Mouse (Mus musculus): ENCODE measurements at regions not wholly inside any gene's neighbourhood (a gene's known extent, or its start where the extent isn't known, plus 50 kb on each side); places are given as distances from the start of the nearest gene placed in this dataset.
A peak's percentile ranks its signal among the peaks of the same experiment; 100 is the strongest.

DNA sequence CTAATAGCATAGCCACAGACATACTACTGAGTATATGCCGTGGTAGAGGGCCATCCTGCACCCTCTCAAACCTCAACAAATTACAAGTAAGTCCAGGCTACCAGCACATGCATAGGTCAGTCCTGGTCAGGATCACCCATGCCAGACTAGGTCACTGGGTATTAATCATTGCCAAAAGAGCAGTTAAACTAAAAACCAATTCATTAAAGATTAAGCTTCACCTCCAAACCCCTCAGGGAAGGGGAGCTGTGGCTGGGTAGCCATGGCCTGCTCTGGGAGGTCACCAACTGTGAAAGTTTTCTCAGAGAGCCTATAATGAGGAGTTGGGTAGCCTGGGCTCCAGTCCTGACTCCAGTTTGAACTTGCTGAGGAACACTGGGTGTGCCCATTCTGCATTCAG lies 61.4 kb upstream of the Trabd2b start:
- no peak overlapping the region for H3K4me2 ChIP-seq (ENCODE audit: low read depth, low read length)
- 52% methylated on average over 1 of the region's 1 CpGs for WGBS
- H3K9me3 ChIP-seq (ENCODE audit: control insufficient read depth, low read length) = no peaks in the 10 kb centered on the region
- H3K36me3 ChIP-seq (ENCODE audit: control insufficient read depth, insufficient read depth, low read length) = no peaks in the 10 kb centered on the region
- no peaks in the 10 kb centered on the region for H3K27me3 ChIP-seq (replicated peaks; ENCODE audit: control insufficient read depth, insufficient read depth, low read length)
- no peak overlapping the region for H3K4me3 ChIP-seq (ENCODE audit: low read depth, low read length)
- H3K4me1 ChIP-seq (ENCODE audit: control insufficient read depth, insufficient read depth, low read length) = no peaks in the 10 kb centered on the region
- DNase-seq (ENCODE audit: low spot score) (no peak), ATAC-seq (ENCODE audit: low read depth) (no peak)
- no peak overlapping the region for H3K9ac ChIP-seq (ENCODE audit: low read depth, low read length)
- no peak overlapping the region for H3K27ac ChIP-seq (replicated peaks; ENCODE audit: low read depth, low read length)

DNA sequence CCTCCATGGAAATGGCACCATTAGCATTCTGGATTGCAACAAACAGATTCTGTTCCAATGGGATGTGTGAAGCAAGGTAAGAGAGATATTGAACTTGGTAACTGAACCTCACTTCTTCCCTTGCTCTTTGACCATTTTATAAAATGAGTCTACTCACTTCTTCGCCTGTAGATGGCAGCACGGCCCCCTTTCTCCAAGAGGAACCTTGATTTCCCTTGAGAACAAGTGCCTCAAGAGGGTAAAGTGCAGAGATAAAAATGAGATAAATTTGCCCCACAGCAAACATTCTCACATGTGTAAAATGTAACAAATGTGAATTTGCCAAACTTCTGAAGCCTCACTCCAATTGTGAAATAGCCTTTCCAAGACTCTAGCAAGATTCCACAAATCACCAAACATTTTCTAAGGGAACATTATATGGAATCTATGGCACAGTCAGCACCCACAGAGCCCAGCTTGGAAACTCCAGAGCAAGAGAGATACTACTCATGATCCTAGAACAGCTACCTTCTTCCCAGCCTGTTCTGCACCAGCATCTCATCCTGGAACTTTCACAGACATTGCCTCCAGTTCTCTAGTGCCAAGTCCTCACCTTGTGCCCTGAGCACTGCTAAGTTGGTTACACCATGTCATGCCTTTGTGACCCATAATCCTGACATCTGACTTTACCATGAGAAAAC lies 60.3 kb upstream of the Trabd2b start:
- Histone ChIP-seq H3K36me3 (ENCODE audit: control insufficient read depth, insufficient read depth, low read length) (no peaks in the 10 kb centered on the region), H3K4me3 (ENCODE audit: low read depth, low read length) (no peak overlapping the region), H3K9ac (ENCODE audit: low read depth, low read length) (no peak overlapping the region), H3K27ac (replicated peaks; ENCODE audit: low read depth, low read length) (no peak overlapping the region), H3K4me2 (ENCODE audit: low read depth, low read length) (no peak overlapping the region), H3K4me1 (ENCODE audit: control insufficient read depth, insufficient read depth, low read length) (no peaks in the 10 kb centered on the region), H3K27me3 (replicated peaks; ENCODE audit: control insufficient read depth, insufficient read depth, low read length) (no peaks in the 10 kb centered on the region), H3K9me3 (ENCODE audit: control insufficient read depth, low read length) (no peaks in the 10 kb centered on the region)
- peak; percentile 39 for DNase-seq (ENCODE audit: low spot score)
- ATAC-seq (ENCODE audit: low read depth) = no peak
- WGBS = 2% methylated on average over 2 of the region's 2 CpGs

DNA sequence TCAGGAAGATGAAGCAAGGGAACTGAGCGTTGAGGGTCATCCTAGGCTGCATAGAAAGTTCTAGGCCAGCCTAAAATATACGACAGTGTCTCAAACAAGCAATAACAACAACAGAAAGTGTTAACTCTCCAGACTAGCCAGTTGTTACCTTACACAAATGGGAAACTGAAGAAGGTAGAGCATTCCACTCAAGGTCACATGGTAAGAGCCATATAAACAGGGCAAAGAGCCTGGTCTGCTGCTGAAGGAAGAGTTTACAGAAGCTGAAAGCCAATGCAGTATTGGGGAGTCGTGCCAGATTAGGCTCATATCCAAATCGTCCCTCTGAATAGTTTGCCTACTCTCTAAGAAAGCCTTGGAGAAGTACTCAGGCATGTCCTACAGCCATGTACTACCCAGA lies 59.6 kb upstream of the Trabd2b start:
- no peaks in the 10 kb centered on the region for H3K9me3 ChIP-seq (ENCODE audit: control insufficient read depth, low read length)
- ATAC-seq (ENCODE audit: low read depth) = no peak
- no peak overlapping the region for H3K4me2 ChIP-seq (ENCODE audit: low read depth, low read length)
- no peak overlapping the region for H3K4me3 ChIP-seq (ENCODE audit: low read depth, low read length)
- no peaks in the 10 kb centered on the region for H3K4me1 ChIP-seq (ENCODE audit: control insufficient read depth, insufficient read depth, low read length)
- no peaks in the 10 kb centered on the region for H3K36me3 ChIP-seq (ENCODE audit: control insufficient read depth, insufficient read depth, low read length)
- H3K9ac ChIP-seq (ENCODE audit: low read depth, low read length) = no peak overlapping the region
- no peaks in the 10 kb centered on the region for H3K27me3 ChIP-seq (replicated peaks; ENCODE audit: control insufficient read depth, insufficient read depth, low read length)
- DNase-seq (ENCODE audit: low spot score) = no peak
- H3K27ac ChIP-seq (replicated peaks; ENCODE audit: low read depth, low read length) = no peak overlapping the region
- WGBS = 60% methylated on average over 4 of the region's 4 CpGs

DNA sequence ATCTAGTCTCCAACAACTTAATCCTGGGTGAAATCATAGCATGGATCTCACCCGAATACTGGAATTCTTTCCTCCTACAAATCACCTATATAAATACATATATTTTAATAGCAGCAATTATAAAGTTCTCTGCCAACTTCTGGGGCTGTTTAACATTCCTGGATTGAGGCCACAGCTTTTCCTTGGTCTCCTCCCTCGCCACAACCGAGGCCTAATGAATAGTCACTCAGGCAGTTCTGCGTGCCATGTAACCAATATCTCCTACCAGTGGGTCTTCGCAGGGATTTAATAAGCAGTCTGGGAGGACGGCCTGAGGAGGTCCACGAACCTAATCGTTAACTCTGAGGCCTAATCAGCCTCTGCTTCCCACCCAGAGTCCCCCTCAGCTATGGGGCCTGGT lies 56.9 kb upstream of the Trabd2b start:
- Histone ChIP-seq H3K4me3 (ENCODE audit: low read depth, low read length) (no peak overlapping the region), H3K4me1 (ENCODE audit: control insufficient read depth, insufficient read depth, low read length) (no peaks in the 10 kb centered on the region), H3K9me3 (ENCODE audit: control insufficient read depth, low read length) (no peaks in the 10 kb centered on the region), H3K27ac (replicated peaks; ENCODE audit: low read depth, low read length) (no peak overlapping the region), H3K27me3 (replicated peaks; ENCODE audit: control insufficient read depth, insufficient read depth, low read length) (no peaks in the 10 kb centered on the region), H3K36me3 (ENCODE audit: control insufficient read depth, insufficient read depth, low read length) (no peaks in the 10 kb centered on the region), H3K4me2 (ENCODE audit: low read depth, low read length) (no peak overlapping the region), H3K9ac (ENCODE audit: low read depth, low read length) (no peak overlapping the region)
- peak; percentile 72 for DNase-seq (ENCODE audit: low spot score)
- WGBS = 32% methylated on average over 8 of the region's 8 CpGs
- no peak; the same call in 1 of the 2 replicates for ATAC-seq (ENCODE audit: low read depth)

DNA sequence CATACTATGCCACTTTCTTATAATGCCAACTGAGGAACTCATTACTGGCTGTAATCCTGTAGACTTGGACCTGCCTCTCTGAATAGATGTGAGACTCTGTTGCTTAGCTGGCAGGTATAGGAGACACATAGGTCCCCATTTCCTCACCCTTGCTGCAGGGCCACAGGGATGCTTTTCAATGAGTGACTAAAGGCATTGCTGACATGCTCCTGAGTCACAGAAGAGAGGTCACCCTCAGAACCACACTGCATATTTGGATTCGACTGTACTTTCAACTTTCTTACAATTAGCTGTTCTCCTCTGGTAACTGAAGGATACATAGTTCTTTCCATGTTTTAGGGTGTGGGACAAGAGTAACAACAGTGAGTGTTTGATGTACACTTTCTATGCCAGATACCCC lies 55.2 kb upstream of the Trabd2b start:
- Histone ChIP-seq H3K9ac (ENCODE audit: low read depth, low read length) (no peak overlapping the region), H3K27me3 (replicated peaks; ENCODE audit: control insufficient read depth, insufficient read depth, low read length) (no peaks in the 10 kb centered on the region), H3K27ac (replicated peaks; ENCODE audit: low read depth, low read length) (no peak overlapping the region), H3K36me3 (ENCODE audit: control insufficient read depth, insufficient read depth, low read length) (no peaks in the 10 kb centered on the region), H3K4me1 (ENCODE audit: control insufficient read depth, insufficient read depth, low read length) (no peaks in the 10 kb centered on the region), H3K4me3 (ENCODE audit: low read depth, low read length) (no peak overlapping the region), H3K9me3 (ENCODE audit: control insufficient read depth, low read length) (no peaks in the 10 kb centered on the region), H3K4me2 (ENCODE audit: low read depth, low read length) (no peak overlapping the region)
- no peak for DNase-seq (ENCODE audit: low spot score)
- WGBS = 70% methylated on average over 1 of the region's 1 CpGs
- ATAC-seq (ENCODE audit: low read depth) = no peak

DNA sequence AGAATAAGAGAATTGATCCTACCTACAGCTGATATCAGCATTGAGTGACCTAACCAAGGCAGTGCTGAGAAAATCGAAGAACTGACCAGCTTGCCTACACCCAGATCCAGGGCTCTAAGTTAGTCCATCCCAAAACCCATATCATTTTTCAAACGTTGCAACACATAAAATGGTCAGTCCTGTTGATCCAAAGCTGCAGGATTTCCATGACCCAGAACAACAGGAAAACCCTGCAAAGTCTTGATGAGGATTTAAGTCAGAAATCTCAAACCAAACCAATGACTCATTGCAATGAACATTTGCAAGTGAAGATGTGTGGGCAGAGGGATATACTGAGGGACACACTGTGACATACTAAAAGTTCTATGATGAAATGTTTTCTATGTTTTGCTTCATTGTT lies 53.5 kb upstream of the Trabd2b start:
- ATAC-seq (ENCODE audit: low read depth) = no peak

More for the DNA sequence above, 53.5 kb upstream of the Trabd2b start:
- Histone ChIP-seq H3K27me3 (replicated peaks; ENCODE audit: control insufficient read depth, insufficient read depth, low read length) (no peaks in the 10 kb centered on the region), H3K4me2 (ENCODE audit: low read depth, low read length) (no peak overlapping the region), H3K27ac (replicated peaks; ENCODE audit: low read depth, low read length) (no peak overlapping the region), H3K9me3 (ENCODE audit: control insufficient read depth, low read length) (no peaks in the 10 kb centered on the region), H3K4me3 (ENCODE audit: low read depth, low read length) (no peak overlapping the region), H3K4me1 (ENCODE audit: control insufficient read depth, insufficient read depth, low read length) (no peaks in the 10 kb centered on the region), H3K36me3 (ENCODE audit: control insufficient read depth, insufficient read depth, low read length) (no peaks in the 10 kb centered on the region), H3K9ac (ENCODE audit: low read depth, low read length) (no peak overlapping the region)
- no peak for DNase-seq (ENCODE audit: low spot score)
- WGBS = 58% methylated on average over 2 of the region's 2 CpGs
